Mouse (Mus musculus) embryonic fibroblast, embryonic 13.5 days (primary cell): ENCODE data around the gene Ttyh2. TPM values are rescaled to one million over a fixed set of nuclear protein-coding genes. Genes with fewer than 3 reads are reported as not detected.

ENCODE experiments used
- H3K27ac ChIP-seq: 2 replicates; pipeline ENCODE4 v1.5.1; 2012; ENCODE audit warnings: low read length, control low read depth, inconsistent platforms; ENCODE audit not compliant: insufficient read depth
- H3K4me1 ChIP-seq: 2 replicates; pipeline ENCODE4 v1.6.1; 2011; ENCODE audit warnings: low read length; ENCODE audit not compliant: control insufficient read depth, insufficient read depth
- H3K4me3 ChIP-seq: 2 replicates; pipeline ENCODE4 v1.5.1; 2011; ENCODE audit warnings: mild to moderate bottlenecking, control low read depth, low read length; ENCODE audit not compliant: insufficient read depth
- CTCF ChIP-seq: IDR thresholded peaks from 2 replicates; pipeline ENCODE4 v1.5.1; 2011; ENCODE audit warnings: mild to moderate bottlenecking, control low read depth, low read length, moderate library complexity, borderline replicate concordance; ENCODE audit not compliant: insufficient read depth
- POLR2A ChIP-seq: IDR thresholded peaks from 2 replicates; pipeline ENCODE4 v1.6.1; 2011; ENCODE audit warnings: low read depth, mild to moderate bottlenecking, control low read depth, low read length, moderate library complexity
- polyA plus RNA-seq: library from polyadenylated mRNA; stranded (reverse); fragments of >200 nt; gene quantifications from 2 replicates; pipeline ENCODE4 v1.2.4, GENCODE M21; 2011; ENCODE audit warnings: low read depth; ENCODE audit not compliant: missing spikeins, insufficient read length

Ttyh2 gene
- polyA plus RNA-seq, 1 experiment: 26.9 TPM

GRCm38 (mm10) chr11:114736111-114736510 is 60.9 kb downstream of the Ttyh2 start:
- TF ChIP-seq POLR2A (no peak), CTCF (no peak)
- Histone ChIP-seq H3K4me1 (no peaks in the 10 kb centered on the region), H3K27ac (no peak overlapping the region), H3K4me3 (no peak overlapping the region)

GRCm38 (mm10) chr11:114736913-114737624 is 61.8 kb downstream of the Ttyh2 start:
- H3K27ac ChIP-seq: no peak overlapping the region
- H3K4me1 ChIP-seq: no peaks in the 10 kb centered on the region
- no peak overlapping the region for H3K4me3 ChIP-seq
- TF ChIP-seq POLR2A: no peak
- peak; percentile 21; the same call in 1 of the 2 replicates for TF ChIP-seq CTCF

- Histone ChIP-seq H3K27ac (no peak overlapping the region), H3K4me3 (no peak overlapping the region), H3K4me1 (no peaks in the 10 kb centered on the region)
- TF ChIP-seq CTCF (no peak), POLR2A (no peak)
Observed at GRCm38 (mm10) chr11:114740598-114740997, 65.4 kb downstream of the Ttyh2 start.

GRCm38 (mm10) chr11:114741451-114741850 is 66.2 kb downstream of the Ttyh2 start:
- no peak for TF ChIP-seq CTCF
- no peak for TF ChIP-seq POLR2A
- Histone ChIP-seq H3K27ac (no peak overlapping the region), H3K4me1 (no peaks in the 10 kb centered on the region), H3K4me3 (no peak overlapping the region)

- Histone ChIP-seq H3K4me3 (no peak overlapping the region), H3K27ac (no peak overlapping the region), H3K4me1 (no peaks in the 10 kb centered on the region)
- TF ChIP-seq CTCF (peak; percentile 97), POLR2A (no peak)
Observed at GRCm38 (mm10) chr11:114745134-114745533, 69.9 kb downstream of the Ttyh2 start.

GRCm38 (mm10) chr11:114747564-114748138 is 72.4 kb downstream of the Ttyh2 start:
- Histone ChIP-seq H3K4me3 (no peak overlapping the region), H3K4me1 (no peaks in the 10 kb centered on the region), H3K27ac (no peak overlapping the region)
- TF ChIP-seq CTCF (no peak), POLR2A (no peak)

- H3K4me3 ChIP-seq: peak within 1 kb of the TSS; percentile 43
- no peaks in the 10 kb centered on the region for H3K4me1 ChIP-seq
- TF ChIP-seq POLR2A (no peak), CTCF (no peak)
- H3K27ac ChIP-seq: no peak within 1 kb of the TSS
Observed at GRCm38 (mm10) chr11:114764820-114765818, 89.9 kb downstream of the Ttyh2 start, which contains the start of gene Kif19a. Gene Kif19a (plus strand): TSS chr11:114765388.

- TF ChIP-seq CTCF: no peak
- no peak for TF ChIP-seq POLR2A
- no peak overlapping the region for H3K4me3 ChIP-seq
- no peak overlapping the region for H3K27ac ChIP-seq
- no peaks in the 10 kb centered on the region for H3K4me1 ChIP-seq
Observed at GRCm38 (mm10) chr11:114769911-114770310, 94.7 kb downstream of the Ttyh2 start.

Other genes starting within 250 kb of the Ttyh2 start
- gene Rpl38, start 6.9 kb upstream of the Ttyh2 start, polyA plus RNA-seq: 1,513 and 1,676 TPM in 2 replicates
- 0.61 and 0.70 TPM in 2 replicates for gene Dnaic2, start 52.0 kb downstream of the Ttyh2 start, polyA plus RNA-seq
- not detected in 2 replicates for gene Kif19a, start 90.0 kb downstream of the Ttyh2 start, polyA plus RNA-seq
- gene Btbd17, start 120.5 kb downstream of the Ttyh2 start, polyA plus RNA-seq: not detected in 2 replicates
- gene Gpr142, start 123.5 kb downstream of the Ttyh2 start, polyA plus RNA-seq: not detected in 2 replicates
- 6.4 and 9.2 TPM in 2 replicates for gene Gprc5c, start 175.7 kb downstream of the Ttyh2 start, polyA plus RNA-seq
- 0.84 TPM in 1 of 2 replicates, not detected in the other for gene Cd300a, start 214.6 kb downstream of the Ttyh2 start, polyA plus RNA-seq